Mouse (Mus musculus): ENCODE data around the gene Rapgef4. TPM values are rescaled to one million over a fixed set of nuclear protein-coding genes. Genes with fewer than 3 reads are reported as not detected.

Gene Rapgef4
- total and polyA plus RNA-seq, 2 experiments from 2014 or later, result 48.5 to 78.6 TPM

DNA sequence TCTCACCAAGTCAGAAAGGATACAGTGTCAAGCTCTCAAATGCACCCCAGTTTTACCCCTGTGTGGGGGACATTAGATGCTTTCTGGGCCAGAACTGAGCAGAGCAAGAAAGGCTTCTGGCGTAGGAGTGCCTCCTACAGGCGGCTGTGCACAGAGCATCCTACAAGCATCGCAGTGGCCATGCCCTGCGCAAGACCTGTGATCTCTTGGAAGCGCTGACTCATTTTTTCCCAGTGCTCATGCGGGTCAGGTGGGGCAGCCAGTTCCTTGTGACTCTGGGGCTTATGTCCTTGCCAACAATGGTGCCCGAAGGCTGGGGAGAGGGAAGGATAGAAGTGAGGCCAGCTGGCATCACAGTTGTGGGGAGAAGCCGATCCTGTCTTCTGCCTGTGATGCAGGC is 54.6 kb downstream of the Rapgef4 start:
- DNase-seq (ENCODE audit: low spot score), result no peak
- no peak for ATAC-seq (ENCODE audit: low FRiP score)

DNA sequence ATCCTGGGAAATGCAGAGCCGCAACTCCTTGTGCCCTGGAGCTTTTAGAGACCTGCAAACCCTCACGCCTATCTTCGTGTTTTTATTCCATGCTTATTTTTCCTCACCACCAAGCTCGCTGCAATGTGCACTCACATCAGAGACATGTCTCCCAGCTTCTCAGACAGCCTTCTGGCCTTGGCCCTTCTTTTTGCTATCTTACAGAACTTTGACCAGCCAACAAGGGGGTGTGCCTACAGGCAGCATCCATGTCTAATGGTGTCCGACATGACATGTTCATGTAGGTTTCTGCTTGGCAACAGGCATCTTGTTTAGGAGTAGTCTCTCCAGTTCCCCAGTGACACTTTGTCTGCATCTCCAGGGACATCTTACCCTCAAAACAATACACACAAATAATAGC is 56.3 kb downstream of the Rapgef4 start:
- H3K27ac ChIP-seq (ENCODE audit: low read depth, low read length), result no peak overlapping the region
- peaks cover 9% of the 10 kb centered on the region for H3K36me3 ChIP-seq (ENCODE audit: insufficient read depth, low read length)
- ATAC-seq (ENCODE audit: low FRiP score) (no peak), DNase-seq (ENCODE audit: low spot score) (no peak)
- H3K27me3 ChIP-seq (ENCODE audit: insufficient read depth, low read length), result no peaks in the 10 kb centered on the region
- no peaks in the 10 kb centered on the region for H3K4me1 ChIP-seq (ENCODE audit: insufficient read depth, low read length)
- TF ChIP-seq CTCF (IDR thresholded peaks at IDR 0.05), result no peak
- 83% methylated on average over 5 of the region's 5 CpGs for WGBS
- no peak overlapping the region for H3K4me2 ChIP-seq (ENCODE audit: low read depth, low read length, poor library complexity, severe bottlenecking)
- H3K9ac ChIP-seq (replicated peaks; ENCODE audit: low read length, poor library complexity, severe bottlenecking), result no peak overlapping the region
- H3K4me3 ChIP-seq (ENCODE audit: low read depth, low read length), result no peak overlapping the region
- no peaks in the 10 kb centered on the region for H3K9me3 ChIP-seq (ENCODE audit: low read length)

More for the DNA sequence above, 54.6 kb downstream of the Rapgef4 start:
- 54% methylated on average over 8 of the region's 8 CpGs for WGBS
- H3K9ac ChIP-seq (replicated peaks; ENCODE audit: low read length, poor library complexity, severe bottlenecking), result no peak overlapping the region
- H3K27ac ChIP-seq (ENCODE audit: low read depth, low read length), result no peak overlapping the region
- no peaks in the 10 kb centered on the region for H3K27me3 ChIP-seq (ENCODE audit: insufficient read depth, low read length)
- H3K4me1 ChIP-seq (ENCODE audit: insufficient read depth, low read length), result no peaks in the 10 kb centered on the region
- peaks cover 7% of the 10 kb centered on the region for H3K36me3 ChIP-seq (ENCODE audit: insufficient read depth, low read length)
- H3K4me2 ChIP-seq (ENCODE audit: low read depth, low read length, poor library complexity, severe bottlenecking), result no peak overlapping the region
- no peaks in the 10 kb centered on the region for H3K9me3 ChIP-seq (ENCODE audit: low read length)
- TF ChIP-seq CTCF (IDR thresholded peaks at IDR 0.05), result peak; percentile 64
- H3K4me3 ChIP-seq (ENCODE audit: low read depth, low read length), result no peak overlapping the region

DNA sequence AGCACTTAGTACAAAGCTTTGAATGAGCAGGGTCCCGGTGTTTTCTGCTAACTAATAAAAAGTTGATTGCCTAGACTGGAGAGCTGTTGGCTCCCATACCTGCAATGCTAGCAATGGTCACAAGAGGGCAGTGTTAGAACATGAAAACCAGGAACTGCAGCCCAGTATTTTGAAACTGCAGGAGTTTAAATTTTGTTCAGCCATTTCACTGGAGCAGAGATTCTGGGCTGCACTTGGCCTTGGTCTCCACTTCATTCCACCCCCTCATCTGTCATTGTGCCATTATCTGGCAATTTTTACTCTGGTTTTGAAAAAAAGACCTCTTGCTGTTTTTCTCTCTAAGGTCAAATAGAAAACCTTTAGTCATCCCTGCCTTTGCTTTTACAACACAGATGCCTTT is 57.2 kb downstream of the Rapgef4 start:
- Histone ChIP-seq H3K27ac (ENCODE audit: low read depth, low read length) (0 out of 2 replicates have a peak overlapping the region, but pooled peaks have one; percentile 3), H3K4me2 (ENCODE audit: low read depth, low read length, poor library complexity, severe bottlenecking) (no peak overlapping the region), H3K27me3 (ENCODE audit: insufficient read depth, low read length) (no peaks in the 10 kb centered on the region), H3K4me3 (ENCODE audit: low read depth, low read length) (no peak overlapping the region), H3K9me3 (ENCODE audit: low read length) (no peaks in the 10 kb centered on the region), H3K4me1 (ENCODE audit: insufficient read depth, low read length) (no peaks in the 10 kb centered on the region), H3K36me3 (ENCODE audit: insufficient read depth, low read length) (peaks cover 9% of the 10 kb centered on the region), H3K9ac (replicated peaks; ENCODE audit: low read length, poor library complexity, severe bottlenecking) (no peak overlapping the region)
- WGBS, result 17% methylated on average over 1 of the region's 1 CpGs
- DNase-seq (ENCODE audit: low spot score), result peak; percentile 92
- peak; percentile 95 for TF ChIP-seq CTCF (IDR thresholded peaks at IDR 0.05)
- ATAC-seq (ENCODE audit: low FRiP score), result peak; percentile 38; the same call in 1 of the 2 replicates

DNA sequence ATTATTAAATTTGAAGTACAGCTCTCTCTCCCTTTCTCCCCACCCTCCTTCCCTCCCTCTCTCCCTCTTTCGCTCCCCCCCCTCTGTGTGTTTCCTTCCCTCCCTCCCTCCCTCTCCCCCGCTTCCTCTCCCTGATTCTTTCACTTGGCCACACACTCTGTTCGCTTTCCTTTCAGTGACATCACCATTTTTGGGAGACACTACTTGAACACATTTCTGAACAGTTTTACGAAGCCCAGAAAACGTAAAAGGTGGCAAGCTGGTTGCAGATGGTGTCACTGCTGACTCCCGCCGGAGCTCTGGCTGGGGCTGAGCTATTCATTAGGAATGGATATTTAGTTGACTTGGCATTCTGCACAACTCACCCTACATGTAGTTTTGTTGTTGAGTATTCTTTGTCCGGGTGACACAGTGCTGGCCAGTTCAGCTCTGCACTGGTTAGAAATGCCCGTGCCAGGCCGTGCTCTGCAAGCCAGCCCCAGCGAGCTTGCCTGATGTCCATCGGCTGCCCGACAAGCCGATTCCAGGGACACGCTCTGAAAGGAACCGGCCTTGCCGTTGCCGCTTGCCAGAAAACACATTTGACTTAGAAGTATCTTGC is 57.7 kb downstream of the Rapgef4 start:
- Histone ChIP-seq H3K27ac (ENCODE audit: low read depth, low read length) (0 out of 2 replicates have a peak overlapping the region, but pooled peaks have one; percentile 3), H3K4me3 (ENCODE audit: low read depth, low read length) (no peak overlapping the region), H3K9me3 (ENCODE audit: low read length) (no peaks in the 10 kb centered on the region), H3K9ac (replicated peaks; ENCODE audit: low read length, poor library complexity, severe bottlenecking) (no peak overlapping the region), H3K4me2 (ENCODE audit: low read depth, low read length, poor library complexity, severe bottlenecking) (0 out of 2 replicates have a peak overlapping the region, but pooled peaks have one; percentile 9), H3K27me3 (ENCODE audit: insufficient read depth, low read length) (no peaks in the 10 kb centered on the region), H3K4me1 (ENCODE audit: insufficient read depth, low read length) (no peaks in the 10 kb centered on the region), H3K36me3 (ENCODE audit: insufficient read depth, low read length) (peaks cover 9% of the 10 kb centered on the region)
- DNase-seq (ENCODE audit: low spot score), result peak; percentile 70
- WGBS, result 44% methylated on average over 18 of the region's 18 CpGs
- no peak for TF ChIP-seq CTCF (IDR thresholded peaks at IDR 0.05)
- peak; percentile 72 for ATAC-seq (ENCODE audit: low FRiP score)

DNA sequence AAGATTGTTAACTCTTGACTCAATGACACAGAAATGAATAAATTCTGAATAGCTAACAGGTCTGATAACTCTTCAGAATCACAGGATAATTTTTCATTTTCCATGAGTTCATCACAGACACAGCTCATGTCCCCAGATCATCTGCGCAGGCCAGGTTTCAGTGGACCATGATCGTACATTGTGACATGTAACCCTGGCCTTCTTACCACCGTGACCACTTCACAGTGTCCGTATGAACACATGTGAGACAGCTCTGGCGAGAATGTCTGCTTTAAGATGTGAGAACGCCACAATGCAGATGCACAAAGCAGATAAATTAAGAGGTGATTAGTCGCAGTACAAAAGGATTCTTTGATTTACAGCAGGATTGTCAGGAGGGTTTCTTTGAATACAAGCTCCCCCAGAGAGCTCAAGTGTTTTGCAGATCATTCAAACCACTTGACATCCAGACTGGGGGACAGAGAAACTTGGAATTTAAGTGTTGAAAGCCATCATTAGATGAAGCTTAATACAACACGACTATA is 58.5 kb downstream of the Rapgef4 start:
- H3K4me2 ChIP-seq (ENCODE audit: low read depth, low read length, poor library complexity, severe bottlenecking), result no peak overlapping the region
- TF ChIP-seq CTCF (IDR thresholded peaks at IDR 0.05), result no peak
- DNase-seq (ENCODE audit: low spot score) (no peak), ATAC-seq (ENCODE audit: low FRiP score) (no peak)
- no peaks in the 10 kb centered on the region for H3K27me3 ChIP-seq (ENCODE audit: insufficient read depth, low read length)
- no peak overlapping the region for H3K27ac ChIP-seq (ENCODE audit: low read depth, low read length)
- no peak overlapping the region for H3K9ac ChIP-seq (replicated peaks; ENCODE audit: low read length, poor library complexity, severe bottlenecking)
- no peak overlapping the region for H3K4me3 ChIP-seq (ENCODE audit: low read depth, low read length)
- peaks cover 9% of the 10 kb centered on the region for H3K36me3 ChIP-seq (ENCODE audit: insufficient read depth, low read length)
- no peaks in the 10 kb centered on the region for H3K4me1 ChIP-seq (ENCODE audit: insufficient read depth, low read length)
- 46% methylated on average over 8 of the region's 8 CpGs for WGBS
- no peaks in the 10 kb centered on the region for H3K9me3 ChIP-seq (ENCODE audit: low read length)

DNA sequence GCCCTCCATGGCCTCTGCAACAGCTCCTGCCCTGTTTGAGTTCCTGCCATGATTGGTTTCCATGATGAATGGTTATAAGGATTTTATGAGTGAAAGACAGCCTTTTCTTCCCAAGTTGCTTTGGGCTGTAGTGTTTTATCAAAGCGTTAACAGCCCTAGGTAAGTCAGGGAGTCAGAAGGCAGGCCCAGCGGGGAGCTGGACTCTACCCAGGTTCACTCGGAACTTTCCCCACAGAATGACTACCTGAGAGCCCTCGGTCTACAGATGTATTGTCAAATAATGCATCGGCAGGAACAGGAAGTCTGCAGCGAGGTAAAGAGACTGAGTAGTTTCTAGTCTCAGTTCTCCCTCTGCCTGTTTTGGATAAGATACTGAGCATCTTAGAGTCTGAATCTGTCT is 60.0 kb downstream of the Rapgef4 start:
- Histone ChIP-seq H3K4me1 (ENCODE audit: insufficient read depth, low read length) (no peaks in the 10 kb centered on the region), H3K9me3 (ENCODE audit: low read length) (no peaks in the 10 kb centered on the region), H3K27me3 (ENCODE audit: insufficient read depth, low read length) (no peaks in the 10 kb centered on the region), H3K4me3 (ENCODE audit: low read depth, low read length) (no peak overlapping the region), H3K4me2 (ENCODE audit: low read depth, low read length, poor library complexity, severe bottlenecking) (no peak overlapping the region), H3K9ac (replicated peaks; ENCODE audit: low read length, poor library complexity, severe bottlenecking) (no peak overlapping the region), H3K36me3 (ENCODE audit: insufficient read depth, low read length) (peaks cover 9% of the 10 kb centered on the region; the same call in 1 of the 2 replicates), H3K27ac (ENCODE audit: low read depth, low read length) (no peak overlapping the region)
- no peak for DNase-seq (ENCODE audit: low spot score)
- WGBS, result 94% methylated on average over 6 of the region's 6 CpGs
- no peak for ATAC-seq (ENCODE audit: low FRiP score)
- no peak for TF ChIP-seq CTCF (IDR thresholded peaks at IDR 0.05)
